Mouse (Mus musculus): ENCODE data around the gene Adamts7. TPM values are rescaled to one million over a fixed set of nuclear protein-coding genes. Genes with fewer than 3 reads are reported as not detected.

Adamts7 gene
- 1.6 and 2.0 TPM in 2 replicates for polyA plus RNA-seq (2012; rRNA removed)

DNA sequence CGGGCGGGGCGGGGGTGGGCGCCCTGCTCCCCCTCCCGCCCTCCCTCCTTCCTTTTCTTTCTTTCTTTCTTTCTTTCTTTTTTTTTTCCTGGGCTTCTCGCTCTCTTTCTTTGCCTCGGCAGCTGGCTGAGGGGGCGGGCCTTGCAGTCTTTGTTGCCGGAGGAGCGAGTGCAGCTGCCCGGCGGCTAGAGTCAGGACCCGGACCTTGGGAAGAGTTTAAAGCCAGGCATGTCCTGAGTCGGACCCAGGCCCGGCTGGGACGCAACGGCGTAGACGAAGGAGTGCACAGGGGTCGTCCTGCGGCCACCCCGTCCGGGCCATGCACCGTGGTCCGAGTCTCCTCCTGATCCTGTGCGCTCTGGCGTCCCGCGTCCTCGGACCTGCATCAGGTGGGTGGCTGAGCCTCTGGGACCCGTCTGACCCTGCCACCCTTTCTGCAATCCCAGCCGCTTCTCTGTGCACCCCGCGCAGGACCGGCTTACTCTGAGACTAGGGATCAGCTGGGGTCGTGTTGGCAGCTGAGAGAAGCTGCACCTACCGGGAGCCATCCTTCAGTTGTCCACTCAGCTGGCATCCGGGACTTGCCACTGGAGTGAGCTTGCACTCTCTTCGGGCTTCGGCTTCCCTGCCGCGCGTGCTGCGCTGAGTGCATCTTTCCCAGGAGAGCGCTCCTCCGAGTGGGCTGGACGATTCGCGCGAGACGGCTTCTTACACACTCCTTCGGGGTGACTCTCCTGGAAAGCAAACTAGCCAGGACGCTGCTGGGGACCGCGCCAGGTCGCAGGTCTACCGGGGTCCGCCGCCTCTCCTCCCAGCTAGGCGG is at the start of gene Adamts7:
Gene Adamts7, plus strand, starts transcription at position 144 of the 823 bp plus-strand sequence.
- DNase-seq (ENCODE audit: extremely low spot score in 1 of 2, low spot score in 1 of 2): peak in 1 of 2 experiments; percentile 45

DNA sequence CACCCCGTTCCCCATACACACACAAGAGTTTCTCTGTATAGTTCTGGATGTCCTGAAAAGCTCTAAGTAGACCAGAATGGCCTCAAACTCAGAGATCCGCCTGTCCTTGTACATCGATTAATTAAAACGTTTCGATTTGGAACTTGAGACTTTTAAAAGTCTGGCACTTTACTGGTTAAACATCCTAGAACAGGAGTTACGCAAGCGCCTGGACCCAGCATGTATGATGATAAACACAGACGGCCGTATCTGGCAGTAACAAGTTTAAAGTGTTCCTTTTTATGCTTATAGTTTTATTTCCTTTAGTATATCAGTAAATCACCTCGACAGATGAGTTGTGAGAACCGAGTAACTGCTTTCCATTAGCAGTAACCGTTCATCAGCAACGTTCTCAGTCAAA is 49.7 kb upstream of the Adamts7 start:
- DNase-seq (ENCODE audit: extremely low spot score in 1 of 2, low spot score in 1 of 2): no peak

DNA sequence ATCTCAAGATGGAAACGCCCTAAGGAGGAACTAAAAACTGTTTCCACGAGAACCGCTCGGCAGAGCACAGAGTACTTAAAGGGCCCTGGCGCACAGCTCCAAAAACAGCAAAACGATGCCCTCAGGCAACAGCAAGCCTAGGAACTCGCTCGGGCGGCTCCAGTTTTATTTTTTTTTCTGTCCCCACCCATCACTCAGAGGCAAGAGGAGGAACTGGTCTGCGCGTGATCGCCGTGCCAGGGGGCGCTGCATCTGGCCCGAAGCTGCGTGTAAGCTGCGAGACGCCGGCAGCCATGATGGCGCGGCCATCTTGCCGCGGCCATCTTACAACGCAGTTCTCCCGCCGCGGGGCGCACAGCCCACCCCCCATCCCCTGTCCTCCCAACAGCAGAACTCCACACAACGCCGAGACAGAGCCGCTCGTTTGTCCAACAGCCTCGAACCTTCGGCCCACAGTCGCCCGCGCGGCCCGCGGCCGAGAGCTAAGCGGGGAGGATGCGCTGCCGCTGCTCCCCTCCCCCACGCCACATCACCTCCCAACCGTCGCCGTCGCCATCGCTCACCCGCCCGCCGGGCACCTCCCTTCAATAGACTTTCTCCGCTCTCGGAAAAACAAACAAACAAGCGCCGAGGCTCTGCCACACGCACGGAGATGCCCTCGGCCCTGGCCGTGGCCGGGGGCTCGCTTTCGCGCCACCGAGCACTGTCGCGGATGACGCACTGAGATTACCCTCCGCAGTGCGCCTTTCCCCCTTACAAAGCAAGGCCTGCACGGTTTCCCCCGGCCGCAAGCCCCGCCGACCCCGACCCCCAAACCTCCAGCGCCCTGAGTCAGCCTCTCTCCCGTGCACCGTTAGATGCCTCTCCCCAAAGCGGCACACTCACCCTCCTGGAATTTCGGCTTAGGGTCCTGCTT is 49.0 kb upstream of the Adamts7 start:
- peak; percentile 79 to 92 for DNase-seq (ENCODE audit: extremely low spot score in 1 of 2, low spot score in 1 of 2)

DNA sequence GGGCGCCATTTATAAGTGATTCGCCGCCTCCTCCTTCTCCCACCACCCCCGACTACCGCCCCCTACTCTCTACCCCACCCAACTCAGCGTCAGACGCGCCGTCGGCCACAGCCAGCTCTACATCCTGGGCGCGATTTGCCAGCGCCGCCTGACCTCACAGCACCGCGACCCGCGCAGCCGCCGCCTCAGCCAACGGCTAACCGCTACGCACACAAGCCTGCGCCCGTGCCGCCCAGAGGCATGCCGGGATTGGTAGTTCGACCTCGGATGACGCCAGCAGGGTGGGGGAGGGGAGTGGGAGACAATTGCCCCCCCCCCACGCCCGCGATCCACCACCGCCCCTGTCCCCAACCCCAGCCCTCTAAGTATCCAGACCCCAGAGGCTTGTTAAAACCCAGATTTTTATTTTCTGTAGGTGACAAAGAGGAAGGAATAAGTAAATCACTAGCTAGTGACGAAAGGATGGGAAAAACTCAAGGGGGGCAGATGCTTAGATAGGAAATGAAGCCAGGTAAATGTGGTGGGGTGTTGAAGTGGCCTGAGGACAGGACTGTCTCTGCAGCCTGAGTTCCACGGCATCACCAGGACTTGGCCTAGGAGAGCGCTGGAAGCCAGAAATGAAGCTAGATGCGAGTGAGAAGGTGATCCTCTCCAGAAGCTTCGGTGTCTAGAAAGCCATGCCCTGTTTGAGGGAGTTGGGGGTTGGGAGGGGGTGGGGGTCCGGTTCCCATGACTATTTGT is 48.1 kb upstream of the Adamts7 start, which contains the start of gene Morf4l1:
Gene Morf4l1, minus strand, starts transcription at position 208 of the 741 bp plus-strand sequence.
- DNase-seq (ENCODE audit: extremely low spot score in 1 of 2, low spot score in 1 of 2): peak; percentile 97 to 99

DNA sequence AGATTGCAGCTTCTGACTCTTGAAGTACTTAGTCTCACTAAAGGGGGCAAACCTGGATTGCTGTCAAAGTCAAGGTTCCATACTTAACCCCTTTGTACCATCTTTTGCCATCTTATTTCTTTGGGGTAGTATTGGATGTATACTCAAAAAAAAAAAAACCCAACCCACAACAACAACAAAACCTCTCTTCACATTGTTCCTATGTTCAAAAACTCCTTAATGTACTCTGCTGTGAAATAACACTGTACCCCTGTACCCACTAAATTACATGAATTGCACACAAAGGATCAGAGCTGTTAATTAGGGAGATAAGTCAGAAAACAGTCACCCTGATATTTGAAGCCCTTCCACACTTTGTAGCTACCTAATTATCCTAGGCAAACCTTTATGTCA is 47.6 kb upstream of the Adamts7 start:
- no peak for DNase-seq (ENCODE audit: extremely low spot score in 1 of 2, low spot score in 1 of 2)

GRCm38 (mm10) chr9:90117234-90117633 is 45.6 kb upstream of the Adamts7 start:
- no peak for DNase-seq (ENCODE audit: extremely low spot score in 1 of 2, low spot score in 1 of 2)

DNA sequence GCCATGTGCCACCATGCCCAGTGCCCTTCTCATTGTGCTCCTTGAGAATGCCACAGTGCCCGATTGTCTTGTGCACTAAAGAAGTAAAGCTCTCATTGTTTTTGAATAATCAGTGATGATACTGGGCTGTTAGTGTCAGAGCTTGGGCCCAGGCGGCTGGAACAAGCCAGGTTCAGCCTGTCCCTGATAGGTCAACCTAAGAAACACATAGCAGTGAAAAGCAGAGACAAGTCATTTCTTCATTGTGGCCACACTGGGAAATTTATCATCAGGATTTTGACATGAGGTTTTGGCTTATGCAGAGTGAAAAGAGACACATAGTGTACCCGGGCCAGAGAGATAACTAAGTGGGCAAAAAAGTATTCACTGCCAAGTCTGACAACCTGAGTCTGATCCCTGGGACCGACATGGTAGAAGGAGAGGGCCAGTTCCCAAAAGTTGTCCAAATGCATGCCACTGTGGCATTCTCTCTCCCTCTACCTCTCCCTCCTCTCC is 40.6 kb upstream of the Adamts7 start:
- DNase-seq (ENCODE audit: extremely low spot score in 1 of 2, low spot score in 1 of 2): no peak

GRCm38 (mm10) chr9:90124156-90124872 is 38.6 kb upstream of the Adamts7 start:
- DNase-seq (ENCODE audit: extremely low spot score in 1 of 2, low spot score in 1 of 2): no peak

- no peak for DNase-seq (ENCODE audit: extremely low spot score in 1 of 2, low spot score in 1 of 2)
Measured at GRCm38 (mm10) chr9:90124873-90125245, 38.0 kb upstream of the Adamts7 start.

DNA sequence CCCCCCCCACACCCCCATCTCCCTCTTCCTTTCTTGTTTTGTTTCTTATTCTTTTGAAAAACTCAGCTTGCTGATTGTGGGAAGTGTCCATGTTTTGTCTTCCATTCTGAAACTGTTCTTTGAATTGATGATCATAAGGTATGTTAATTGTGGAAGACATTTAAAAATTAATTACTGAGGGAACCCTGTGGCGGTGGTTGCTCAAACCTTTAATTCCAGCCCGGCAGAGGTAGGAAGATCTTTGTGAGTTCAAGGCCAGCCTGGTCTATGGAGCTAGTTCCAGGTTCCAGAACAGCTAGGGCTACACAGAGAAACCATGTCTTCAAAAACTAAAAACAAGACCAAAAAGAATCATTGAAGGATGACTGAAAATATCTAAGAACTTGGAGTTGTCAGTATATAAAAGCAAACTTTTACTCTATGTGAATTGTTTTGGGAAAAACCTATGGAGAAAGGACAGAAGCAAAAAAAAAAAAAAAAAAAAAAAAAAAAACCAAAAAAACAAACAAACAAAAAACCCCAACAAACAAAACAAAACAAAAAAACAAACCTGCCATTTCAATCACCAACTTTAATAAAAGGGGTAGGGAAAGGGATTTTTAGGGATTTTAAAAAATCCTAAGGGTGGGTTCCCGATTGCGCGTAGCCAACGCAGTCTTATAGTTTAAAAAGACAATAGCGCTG is 37.3 kb upstream of the Adamts7 start:
- no peak for DNase-seq (ENCODE audit: extremely low spot score in 1 of 2, low spot score in 1 of 2)

DNA sequence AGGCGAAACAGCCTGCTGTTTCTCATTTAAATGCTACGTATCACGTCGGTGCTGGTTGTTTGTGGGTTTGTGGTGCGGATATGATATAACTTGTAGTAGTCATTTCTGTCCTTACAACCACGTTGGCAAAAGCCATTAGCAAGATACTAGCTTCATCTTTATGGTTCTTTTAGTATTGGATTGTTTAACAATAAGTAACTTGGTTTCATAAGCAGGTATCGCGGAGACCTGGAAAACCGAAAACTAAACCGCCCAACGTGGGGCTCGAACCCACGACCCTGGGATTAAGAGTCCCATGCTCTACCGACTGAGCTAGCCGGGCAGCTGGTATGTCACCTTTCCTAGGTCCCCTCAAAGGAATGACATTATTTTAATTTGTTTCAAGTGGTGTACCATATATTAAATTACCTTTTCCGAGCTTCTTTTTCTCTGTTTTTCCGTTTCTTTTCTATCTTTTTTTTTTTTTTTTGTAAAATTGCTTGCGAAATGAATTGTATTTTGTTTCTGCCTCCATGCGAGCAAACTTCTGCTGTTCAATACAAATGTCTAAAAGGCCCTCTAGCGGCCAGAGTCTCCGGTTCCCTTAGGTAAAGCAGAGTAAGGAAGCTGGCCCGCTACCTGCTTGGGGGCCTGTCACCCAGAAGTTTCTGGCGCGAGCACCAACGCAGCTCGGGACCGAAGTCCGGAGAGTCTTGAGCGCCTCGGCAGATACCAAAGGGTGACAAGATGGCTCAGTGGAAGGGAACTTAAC is 36.4 kb upstream of the Adamts7 start:
- peak; percentile 65 to 92 for DNase-seq (ENCODE audit: extremely low spot score in 1 of 2, low spot score in 1 of 2)

- no peak for DNase-seq (ENCODE audit: extremely low spot score in 1 of 2, low spot score in 1 of 2)
Measured at GRCm38 (mm10) chr9:90127146-90127545, 35.7 kb upstream of the Adamts7 start.

GRCm38 (mm10) chr9:90128636-90129201 is 34.1 kb upstream of the Adamts7 start:
- DNase-seq (ENCODE audit: extremely low spot score in 1 of 2, low spot score in 1 of 2): no peak

DNA sequence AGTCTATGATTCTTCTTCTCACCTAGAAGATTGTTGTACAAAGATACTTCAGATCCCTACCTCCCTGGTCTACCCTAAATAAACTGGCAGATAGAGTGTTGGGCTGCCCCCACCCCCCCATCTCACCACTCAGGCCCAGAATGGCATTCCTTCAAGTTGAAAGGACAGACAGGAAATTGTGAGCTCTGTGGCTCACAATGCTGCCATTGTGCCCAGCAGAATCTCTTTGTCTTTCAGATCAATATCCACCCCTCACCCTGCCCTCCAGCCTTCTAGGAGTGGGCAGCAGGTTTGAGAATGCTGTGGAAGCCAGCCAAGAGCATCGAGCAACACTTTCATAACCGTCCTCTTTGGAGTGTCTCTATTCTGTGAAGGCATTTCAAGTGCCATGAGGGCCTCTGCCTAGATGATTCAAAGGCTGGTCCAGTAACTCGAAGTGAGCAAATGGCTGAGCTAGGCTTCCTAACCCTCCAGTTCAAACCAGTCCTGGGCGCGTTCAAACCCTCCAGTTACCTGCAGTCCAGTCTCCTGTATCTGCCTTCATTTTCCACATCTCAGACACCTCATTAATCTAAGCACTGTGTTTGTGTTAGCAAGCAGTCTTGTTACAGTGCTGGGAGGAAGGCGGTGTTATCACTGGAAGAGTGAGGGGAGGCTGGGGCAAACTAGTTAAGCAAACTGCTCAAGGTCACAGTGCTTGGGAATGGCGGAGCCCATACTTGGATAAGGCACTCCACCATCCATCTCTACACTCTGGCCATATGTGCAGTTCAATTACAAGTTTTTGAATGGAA is 29.1 kb upstream of the Adamts7 start:
- DNase-seq (ENCODE audit: extremely low spot score in 1 of 2, low spot score in 1 of 2): no peak

- no peak for DNase-seq (ENCODE audit: extremely low spot score in 1 of 2, low spot score in 1 of 2)
Measured at GRCm38 (mm10) chr9:90135466-90135865, 27.4 kb upstream of the Adamts7 start.

DNA sequence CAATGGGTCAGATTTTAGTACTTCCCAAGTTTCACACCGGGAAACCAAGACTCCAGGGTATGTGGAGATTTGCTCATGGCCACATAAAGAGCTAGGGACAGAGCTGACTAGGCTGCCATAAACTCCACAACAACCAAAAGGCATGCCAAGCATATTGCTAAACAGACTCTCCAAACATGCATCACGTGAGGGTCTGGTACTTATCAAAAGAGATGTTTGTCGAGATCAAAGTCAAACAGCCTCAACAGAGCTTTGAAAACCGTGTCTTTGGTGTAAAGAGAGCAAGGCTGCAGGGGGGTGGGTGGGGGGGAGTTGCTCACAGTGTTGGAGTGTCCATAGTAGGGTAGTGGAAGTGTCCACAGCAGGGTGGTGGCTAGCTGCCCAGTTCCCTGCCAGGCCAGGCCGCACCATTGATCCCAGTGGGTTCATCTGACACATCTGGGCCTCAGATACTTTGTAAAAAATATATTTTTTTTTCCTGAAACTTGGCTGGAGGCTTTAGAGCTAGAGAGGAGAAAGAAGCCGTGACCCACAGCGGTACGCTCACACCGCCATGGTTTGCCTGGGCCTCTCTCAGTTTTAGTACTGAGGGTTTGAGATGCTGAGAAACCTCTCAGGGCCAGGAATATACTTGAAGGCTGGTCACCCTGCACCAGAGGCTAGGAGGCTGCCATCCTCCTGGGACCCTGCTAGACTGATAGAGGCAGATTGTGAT is 26.7 kb upstream of the Adamts7 start:
- no peak for DNase-seq (ENCODE audit: extremely low spot score in 1 of 2, low spot score in 1 of 2)

DNA sequence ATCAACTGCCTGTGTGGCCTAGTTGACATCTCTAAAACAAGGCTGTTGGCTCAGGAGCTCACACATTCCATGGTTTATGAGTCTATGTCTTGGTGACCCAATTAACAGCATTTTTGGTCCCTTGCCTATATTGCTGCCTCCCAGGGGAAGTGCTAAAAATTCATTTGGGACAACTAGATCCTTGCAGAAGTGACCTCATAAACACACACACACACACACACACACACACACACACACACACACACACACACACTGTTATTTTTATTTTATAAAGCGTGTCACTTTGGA is 26.2 kb upstream of the Adamts7 start:
- no peak for DNase-seq (ENCODE audit: extremely low spot score in 1 of 2, low spot score in 1 of 2)

All from frontal cortex, adult 2 months (tissue).